Mouse (Mus musculus): ENCODE measurements around the gene Txndc9. TPM values are rescaled to one million over a fixed set of nuclear protein-coding genes. Genes with fewer than 3 reads are reported as not detected.

The Txndc9 gene
- total and polyA plus RNA-seq, 3 experiments, result 65.5 to 102 (median 74.6) TPM

Other genes with a start within 250 kb of the Txndc9 start
- gene Tsga10, start 131.5 kb downstream of the Txndc9 start, total RNA-seq (2012; rRNA removed), result 0.35 and 0.49 TPM in 2 replicates
- gene Tsga10, start 131.5 kb downstream of the Txndc9 start, polyA plus RNA-seq (2012; ENCODE audit: insufficient read depth in 1 of 2, insufficient read length in 2 of 2, low read depth in 1 of 2, low replicate concordance in 2 of 2, missing spikeins in 1 of 2), result under 1 TPM in 1 of 2 experiments, not detected in 1; 0.64 TPM
- gene Lipt1, start 126.2 kb downstream of the Txndc9 start, total RNA-seq (2012; rRNA removed), result 7.0 and 7.9 TPM in 2 replicates
- gene Lipt1, start 126.2 kb downstream of the Txndc9 start, polyA plus RNA-seq (2012; ENCODE audit: insufficient read depth in 1 of 2, insufficient read length in 2 of 2, low read depth in 1 of 2, low replicate concordance in 2 of 2, missing spikeins in 1 of 2), result 1 to 10 TPM in 1 of 2 experiments, not detected in 1; 7.1 TPM
- 16.3 and 20.9 TPM in 2 replicates for gene Mitd1, start 107.5 kb downstream of the Txndc9 start, total RNA-seq (2012; rRNA removed)
- gene Mitd1, start 107.5 kb downstream of the Txndc9 start, polyA plus RNA-seq (2012; ENCODE audit: insufficient read depth in 1 of 2, insufficient read length in 2 of 2, low read depth in 1 of 2, low replicate concordance in 2 of 2, missing spikeins in 1 of 2), result 10 to 100 TPM in 1 of 2 experiments, not detected in 1; 23.0 TPM
- gene Mrpl30, start 107.4 kb downstream of the Txndc9 start, total RNA-seq (2012; rRNA removed), result 255 and 257 TPM in 2 replicates
- 100 to 1,000 TPM; 189 to 260 TPM for gene Mrpl30, start 107.4 kb downstream of the Txndc9 start, polyA plus RNA-seq (2012; ENCODE audit: insufficient read depth in 1 of 2, insufficient read length in 2 of 2, low read depth in 1 of 2, low replicate concordance in 2 of 2, missing spikeins in 1 of 2)
- gene Lyg2, start 81.4 kb downstream of the Txndc9 start, total RNA-seq (2012; rRNA removed), result not detected in 2 replicates
- gene Lyg2, start 81.4 kb downstream of the Txndc9 start, polyA plus RNA-seq (2012; ENCODE audit: insufficient read depth in 1 of 2, insufficient read length in 2 of 2, low read depth in 1 of 2, low replicate concordance in 2 of 2, missing spikeins in 1 of 2), result not detected
- not detected in 2 replicates for gene Lyg1, start 40.1 kb downstream of the Txndc9 start, total RNA-seq (2012; rRNA removed)
- gene Lyg1, start 40.1 kb downstream of the Txndc9 start, polyA plus RNA-seq (2012; ENCODE audit: insufficient read depth in 1 of 2, insufficient read length in 2 of 2, low read depth in 1 of 2, low replicate concordance in 2 of 2, missing spikeins in 1 of 2), result not detected
- gene Eif5b, start 117 bp upstream of the Txndc9 start, total RNA-seq (2012; rRNA removed), result 24.2 and 30.3 TPM in 2 replicates
- 100 to 1,000 TPM in 1 of 2 experiments, 10 to 100 TPM in 1; 67.2 to 186 TPM for gene Eif5b, start 117 bp upstream of the Txndc9 start, polyA plus RNA-seq (2012; ENCODE audit: insufficient read depth in 1 of 2, insufficient read length in 2 of 2, low read depth in 1 of 2, low replicate concordance in 2 of 2, missing spikeins in 1 of 2)
- 25.6 and 28.9 TPM in 2 replicates for gene Rev1, start 131.9 kb upstream of the Txndc9 start, total RNA-seq (2012; rRNA removed)
- 10 to 100 TPM in 1 of 2 experiments, not detected in 1; 31.0 TPM for gene Rev1, start 131.9 kb upstream of the Txndc9 start, polyA plus RNA-seq (2012; ENCODE audit: insufficient read depth in 1 of 2, insufficient read length in 2 of 2, low read depth in 1 of 2, low replicate concordance in 2 of 2, missing spikeins in 1 of 2)

All from MEL (cell line).